Mouse (Mus musculus): Measurements from ENCODE around the gene Med16.

GRCm38 (mm10) chr10:79920056-79920890 lies 11.6 kb upstream of the Med16 start:
- TF ChIP-seq POLR2A (IDR thresholded peaks at IDR 0.05; ENCODE audit: low read depth, low read length) = no peak
- TF ChIP-seq CTCF (IDR thresholded peaks at IDR 0.05; ENCODE audit: extremely low read depth, insufficient read length, insufficient replicate concordance, low read depth, low read length) = no peak

Measured in small intestine, adult 2 months (tissue).